Mouse (Mus musculus): ENCODE results near the gene Tspan5. TPM values are rescaled to one million over a fixed set of nuclear protein-coding genes. Genes with fewer than 3 reads are reported as not detected.

The Tspan5 gene
- polyA plus RNA-seq, 1 experiment from 2014 or later, result 13.9 TPM

- no peak overlapping the region for H3K4me3 ChIP-seq (ENCODE audit: low read depth, low read length)
- no peak for ATAC-seq (replicated peaks; ENCODE audit: insufficient number of reproducible peaks, low FRiP score, low TSS enrichment)
- 69% methylated on average over 13 of the region's 13 CpGs for WGBS (ENCODE audit: insufficient replicate concordance)
- no peaks in the 10 kb centered on the region for H3K36me3 ChIP-seq (ENCODE audit: control insufficient read depth, insufficient read depth, low read length)
- no peaks in the 10 kb centered on the region for H3K27me3 ChIP-seq (ENCODE audit: control insufficient read depth, insufficient read depth, low read length)
- H3K4me1 ChIP-seq (ENCODE audit: control insufficient read depth, insufficient read depth, low read length), result no peaks in the 10 kb centered on the region
- no peak overlapping the region for H3K9ac ChIP-seq (ENCODE audit: low read depth, low read length)
- H3K27ac ChIP-seq (ENCODE audit: low read depth, low read length), result no peak overlapping the region
- H3K4me2 ChIP-seq, result no peak overlapping the region
- H3K9me3 ChIP-seq (replicated peaks; ENCODE audit: control insufficient read depth, low read length), result no peaks in the 10 kb centered on the region
These were observed 126.4 kb downstream of the Tspan5 start for GRCm38 (mm10) chr3:138868409-138868808.

DNA sequence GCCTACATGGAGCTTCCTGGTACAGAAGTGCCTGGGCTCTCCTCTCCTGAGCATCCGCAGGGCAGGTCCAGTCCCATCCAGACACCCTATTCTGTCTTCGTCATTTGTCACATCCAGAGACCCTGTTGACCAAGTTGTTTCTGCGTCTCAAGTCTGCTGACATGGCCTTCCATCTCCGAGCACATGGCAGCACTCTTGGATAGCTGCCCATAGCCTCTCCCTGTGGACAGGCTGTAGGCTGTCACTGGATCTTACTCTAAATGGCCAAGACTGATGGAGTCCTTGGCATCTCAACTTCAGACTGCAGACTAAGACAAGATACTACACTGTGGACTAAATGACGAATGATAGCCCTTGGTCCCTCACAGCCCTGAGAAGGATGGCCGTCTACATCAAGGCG, 133.3 kb downstream of the Tspan5 start:
- Histone ChIP-seq H3K4me3 (ENCODE audit: low read depth, low read length) (no peak overlapping the region), H3K9ac (ENCODE audit: low read depth, low read length) (no peak overlapping the region), H3K27me3 (ENCODE audit: control insufficient read depth, insufficient read depth, low read length) (no peaks in the 10 kb centered on the region), H3K9me3 (replicated peaks; ENCODE audit: control insufficient read depth, low read length) (no peaks in the 10 kb centered on the region), H3K4me1 (ENCODE audit: control insufficient read depth, insufficient read depth, low read length) (no peaks in the 10 kb centered on the region), H3K36me3 (ENCODE audit: control insufficient read depth, insufficient read depth, low read length) (no peaks in the 10 kb centered on the region), H3K27ac (ENCODE audit: low read depth, low read length) (no peak overlapping the region), H3K4me2 (no peak overlapping the region)
- 86% methylated on average over 7 of the region's 7 CpGs for WGBS (ENCODE audit: insufficient replicate concordance)
- no peak for ATAC-seq (replicated peaks; ENCODE audit: insufficient number of reproducible peaks, low FRiP score, low TSS enrichment)

GRCm38 (mm10) chr3:138875936-138876335, 133.9 kb downstream of the Tspan5 start:
- H3K4me3 ChIP-seq (ENCODE audit: low read depth, low read length), result no peak overlapping the region
- no peaks in the 10 kb centered on the region for H3K4me1 ChIP-seq (ENCODE audit: control insufficient read depth, insufficient read depth, low read length)
- ATAC-seq (replicated peaks; ENCODE audit: insufficient number of reproducible peaks, low FRiP score, low TSS enrichment), result no peak
- no peak overlapping the region for H3K27ac ChIP-seq (ENCODE audit: low read depth, low read length)
- H3K9me3 ChIP-seq (replicated peaks; ENCODE audit: control insufficient read depth, low read length), result no peaks in the 10 kb centered on the region
- no peaks in the 10 kb centered on the region for H3K36me3 ChIP-seq (ENCODE audit: control insufficient read depth, insufficient read depth, low read length)
- no peaks in the 10 kb centered on the region for H3K27me3 ChIP-seq (ENCODE audit: control insufficient read depth, insufficient read depth, low read length)
- H3K9ac ChIP-seq (ENCODE audit: low read depth, low read length), result no peak overlapping the region
- H3K4me2 ChIP-seq, result no peak overlapping the region
- 81% methylated on average over 6 of the region's 6 CpGs for WGBS (ENCODE audit: insufficient replicate concordance)

DNA sequence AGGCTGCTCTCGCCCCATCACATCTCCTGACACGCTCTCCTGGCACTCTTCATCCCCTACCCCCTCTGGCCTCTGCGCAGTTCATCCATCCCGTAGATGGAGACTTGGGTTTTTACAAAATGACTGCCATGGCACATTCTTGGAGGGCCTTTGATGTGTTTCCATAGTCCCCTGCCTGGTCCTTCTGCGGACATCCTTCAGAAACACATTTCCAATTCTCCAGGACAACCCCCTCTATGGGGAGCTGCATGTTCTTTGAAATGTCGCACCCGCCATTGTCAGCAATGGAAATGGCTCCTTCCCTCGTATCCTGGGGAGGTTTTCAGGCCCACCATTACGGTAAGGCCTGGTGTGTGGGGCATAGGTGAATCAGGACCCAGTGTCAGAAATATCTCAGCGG, 134.4 kb downstream of the Tspan5 start:
- Histone ChIP-seq H3K36me3 (ENCODE audit: control insufficient read depth, insufficient read depth, low read length) (no peaks in the 10 kb centered on the region), H3K4me1 (ENCODE audit: control insufficient read depth, insufficient read depth, low read length) (no peaks in the 10 kb centered on the region; the same call in 1 of the 2 replicates), H3K9ac (ENCODE audit: low read depth, low read length) (no peak overlapping the region), H3K4me2 (no peak overlapping the region), H3K27ac (ENCODE audit: low read depth, low read length) (no peak overlapping the region), H3K27me3 (ENCODE audit: control insufficient read depth, insufficient read depth, low read length) (no peaks in the 10 kb centered on the region), H3K9me3 (replicated peaks; ENCODE audit: control insufficient read depth, low read length) (no peaks in the 10 kb centered on the region), H3K4me3 (ENCODE audit: low read depth, low read length) (no peak overlapping the region)
- 78% methylated on average over 10 of the region's 10 CpGs for WGBS (ENCODE audit: insufficient replicate concordance)
- ATAC-seq (replicated peaks; ENCODE audit: insufficient number of reproducible peaks, low FRiP score, low TSS enrichment), result no peak

DNA sequence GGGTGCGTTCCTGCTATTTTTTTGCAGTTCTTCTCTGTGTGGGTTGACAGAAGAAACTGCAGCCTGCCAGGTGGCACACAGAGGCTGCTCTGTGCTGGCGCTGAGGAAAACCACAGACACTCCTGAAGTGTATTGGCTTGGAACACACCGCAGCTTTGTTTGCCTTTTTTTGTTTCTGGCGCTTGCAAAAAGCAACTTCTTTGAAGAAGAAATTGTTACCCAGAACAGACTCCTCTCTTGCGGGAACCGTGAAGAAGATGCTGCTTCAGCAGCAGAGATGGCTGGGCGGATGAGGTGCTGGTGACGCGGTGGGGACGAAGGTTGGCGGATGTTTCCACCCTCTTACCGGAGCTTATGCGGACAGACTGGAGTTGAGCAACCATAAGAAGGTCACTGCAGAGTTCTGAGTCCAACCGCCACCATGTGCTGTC, 135.0 kb downstream of the Tspan5 start:
- 81% methylated on average over 14 of the region's 14 CpGs for WGBS (ENCODE audit: insufficient replicate concordance)
- Histone ChIP-seq H3K9me3 (replicated peaks; ENCODE audit: control insufficient read depth, low read length) (no peaks in the 10 kb centered on the region), H3K4me3 (ENCODE audit: low read depth, low read length) (no peak overlapping the region), H3K36me3 (ENCODE audit: control insufficient read depth, insufficient read depth, low read length) (no peaks in the 10 kb centered on the region), H3K4me1 (ENCODE audit: control insufficient read depth, insufficient read depth, low read length) (no peaks in the 10 kb centered on the region; the same call in 1 of the 2 replicates), H3K27ac (ENCODE audit: low read depth, low read length) (no peak overlapping the region), H3K4me2 (no peak overlapping the region), H3K9ac (ENCODE audit: low read depth, low read length) (no peak overlapping the region), H3K27me3 (ENCODE audit: control insufficient read depth, insufficient read depth, low read length) (no peaks in the 10 kb centered on the region)
- no peak for ATAC-seq (replicated peaks; ENCODE audit: insufficient number of reproducible peaks, low FRiP score, low TSS enrichment)

DNA sequence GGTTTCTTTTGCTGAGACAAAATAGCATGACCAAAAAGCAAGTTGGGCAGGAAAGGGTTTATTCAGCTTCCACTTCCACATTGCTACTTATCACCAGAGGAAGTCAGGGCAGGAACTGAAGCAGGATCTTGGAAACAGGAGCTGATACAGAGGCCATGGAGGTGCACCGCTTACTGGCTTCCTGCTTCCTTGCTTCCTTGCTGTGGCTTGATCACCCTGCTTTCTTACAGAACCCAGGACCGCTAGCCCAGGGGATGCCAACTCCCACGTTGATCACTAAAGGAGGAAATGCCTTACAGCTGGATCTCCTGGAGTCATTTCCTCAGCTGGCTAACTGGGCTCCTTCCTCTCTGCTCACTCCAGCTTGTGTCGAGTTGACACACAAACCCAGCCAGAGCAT, 135.7 kb downstream of the Tspan5 start:
- Histone ChIP-seq H3K9me3 (replicated peaks; ENCODE audit: control insufficient read depth, low read length) (no peaks in the 10 kb centered on the region), H3K27me3 (ENCODE audit: control insufficient read depth, insufficient read depth, low read length) (no peaks in the 10 kb centered on the region), H3K9ac (ENCODE audit: low read depth, low read length) (no peak overlapping the region), H3K4me2 (no peak overlapping the region), H3K4me3 (ENCODE audit: low read depth, low read length) (no peak overlapping the region), H3K27ac (ENCODE audit: low read depth, low read length) (no peak overlapping the region), H3K36me3 (ENCODE audit: control insufficient read depth, insufficient read depth, low read length) (no peaks in the 10 kb centered on the region), H3K4me1 (ENCODE audit: control insufficient read depth, insufficient read depth, low read length) (no peaks in the 10 kb centered on the region; the same call in 1 of the 2 replicates)
- WGBS (ENCODE audit: insufficient replicate concordance), result 49% methylated on average over 4 of the region's 4 CpGs
- no peak for ATAC-seq (replicated peaks; ENCODE audit: insufficient number of reproducible peaks, low FRiP score, low TSS enrichment)

GRCm38 (mm10) chr3:138880999-138881724, 139.2 kb downstream of the Tspan5 start:
- Histone ChIP-seq H3K9ac (ENCODE audit: low read depth, low read length) (no peak overlapping the region), H3K36me3 (ENCODE audit: control insufficient read depth, insufficient read depth, low read length) (no peaks in the 10 kb centered on the region), H3K4me2 (no peak overlapping the region), H3K27me3 (ENCODE audit: control insufficient read depth, insufficient read depth, low read length) (no peaks in the 10 kb centered on the region), H3K4me1 (ENCODE audit: control insufficient read depth, insufficient read depth, low read length) (no peaks in the 10 kb centered on the region; the same call in 1 of the 2 replicates), H3K27ac (ENCODE audit: low read depth, low read length) (peak overlapping the region; percentile 63; the same call in 1 of the 2 replicates), H3K4me3 (ENCODE audit: low read depth, low read length) (no peak overlapping the region), H3K9me3 (replicated peaks; ENCODE audit: control insufficient read depth, low read length) (no peaks in the 10 kb centered on the region)
- WGBS (ENCODE audit: insufficient replicate concordance), result 70% methylated on average over 11 of the region's 11 CpGs
- ATAC-seq (replicated peaks; ENCODE audit: insufficient number of reproducible peaks, low FRiP score, low TSS enrichment), result no peak

DNA sequence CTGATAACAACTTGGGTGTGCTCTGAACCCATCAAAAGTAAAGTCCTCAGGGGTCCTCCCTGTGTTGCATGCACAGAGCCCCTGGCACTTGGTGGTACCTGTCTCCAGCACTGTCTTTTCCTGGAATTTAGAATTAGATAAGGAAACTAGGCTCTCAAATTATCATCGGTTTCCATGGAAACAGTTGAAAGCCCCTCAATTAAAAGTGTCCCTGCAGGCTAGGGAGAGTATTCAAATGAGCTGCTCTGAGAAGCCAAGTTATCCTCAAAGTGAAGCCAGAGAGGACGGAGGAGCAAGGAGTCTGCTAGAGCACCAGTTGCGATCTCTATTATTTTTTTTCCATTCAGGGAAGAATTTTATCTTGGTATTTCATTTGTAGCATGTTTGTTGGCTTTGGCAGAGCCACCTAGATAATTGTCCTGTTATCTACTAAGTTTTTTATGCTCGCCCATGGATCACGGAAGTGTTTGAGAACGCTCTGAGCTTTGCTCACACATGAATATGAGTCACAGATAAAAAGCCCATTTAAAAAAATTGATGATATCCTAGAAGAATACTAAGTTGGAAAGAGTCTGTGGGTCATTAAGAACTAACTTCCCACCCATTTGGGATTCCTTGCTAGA, 139.8 kb downstream of the Tspan5 start:
- no peaks in the 10 kb centered on the region for H3K27me3 ChIP-seq (ENCODE audit: control insufficient read depth, insufficient read depth, low read length)
- no peaks in the 10 kb centered on the region for H3K36me3 ChIP-seq (ENCODE audit: control insufficient read depth, insufficient read depth, low read length)
- no peak overlapping the region for H3K27ac ChIP-seq (ENCODE audit: low read depth, low read length)
- no peak overlapping the region for H3K9ac ChIP-seq (ENCODE audit: low read depth, low read length)
- no peak overlapping the region for H3K4me2 ChIP-seq
- 41% methylated on average over 6 of the region's 6 CpGs for WGBS (ENCODE audit: insufficient replicate concordance)
- H3K4me3 ChIP-seq (ENCODE audit: low read depth, low read length), result no peak overlapping the region
- no peaks in the 10 kb centered on the region for H3K9me3 ChIP-seq (replicated peaks; ENCODE audit: control insufficient read depth, low read length)
- no peak for ATAC-seq (replicated peaks; ENCODE audit: insufficient number of reproducible peaks, low FRiP score, low TSS enrichment)
- no peaks in the 10 kb centered on the region; the same call in 1 of the 2 replicates for H3K4me1 ChIP-seq (ENCODE audit: control insufficient read depth, insufficient read depth, low read length)

Measured in heart, embryonic 11.5 days (tissue).